Mouse (Mus musculus) olfactory bulb, adult 2 months (tissue): ENCODE data around the gene Strada.

ENCODE experiments used
- CTCF ChIP-seq: fragments of 200-500 bp; IDR thresholded peaks from 2 replicates; pipeline ENCODE4 v1.5.1; 2012; ENCODE audit warnings: low read depth, mild to moderate bottlenecking, low read length, moderate library complexity; ENCODE audit not compliant: insufficient read depth
- POLR2A ChIP-seq: fragments of 200-500 bp; IDR thresholded peaks from 2 replicates; pipeline ENCODE4 v1.6.1; 2012; ENCODE audit warnings: mild to moderate bottlenecking, low read depth, low read length, moderate library complexity; ENCODE audit not compliant: insufficient read depth

DNA sequence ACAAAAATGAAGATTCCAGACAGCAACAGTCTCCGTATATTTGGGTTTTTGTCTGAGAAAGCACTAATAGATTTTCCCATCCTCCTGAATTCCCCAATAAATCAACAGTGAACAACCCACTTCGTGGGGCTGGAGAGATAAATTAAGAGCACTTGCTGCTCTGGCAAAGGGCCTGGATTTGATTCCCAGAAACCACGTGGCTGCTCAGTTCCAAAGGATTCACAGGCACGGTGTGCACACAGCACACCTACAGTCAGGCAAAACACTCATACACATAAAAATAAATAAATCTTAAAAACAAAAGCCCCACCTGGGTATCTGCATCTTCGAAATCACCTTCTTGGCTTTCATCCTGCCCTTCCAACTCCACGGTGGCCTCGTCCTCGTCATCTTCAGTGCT, 10.8 kb upstream of the Strada start:
- TF ChIP-seq CTCF (no peak), POLR2A (no peak)
